Mouse (Mus musculus) kidney, embryonic 16.5 days (tissue): ENCODE results near the gene Zbtb7a. TPM values are rescaled to one million over a fixed set of nuclear protein-coding genes. Genes with fewer than 3 reads are reported as not detected.
A peak's percentile ranks its signal among the peaks of the same experiment; 100 is the strongest.

ENCODE experiments used
- ATAC-seq: fragments of 200-750 bp; cut with Nextera tagmentation; 2 replicates; pipeline ENCODE4 v1.8.0; 2017; ENCODE audit warnings: moderate TSS enrichment; ENCODE audit not compliant: low FRiP score, low TSS enrichment
- H3K27ac ChIP-seq: fragments of 300-500 bp; sonication (generic); 2 replicates; pipeline ENCODE4 v1.5.1; 2014; ENCODE audit warnings: low read length
- H3K27me3 ChIP-seq: fragments of 300-500 bp; sonication (generic); 2 replicates; pipeline ENCODE4 v1.6.1; 2014; ENCODE audit warnings: low read length, control low read depth, mixed read lengths; ENCODE audit not compliant: insufficient read depth
- H3K36me3 ChIP-seq: fragments of 300-500 bp; sonication (generic); 2 replicates; pipeline ENCODE4 v1.6.1; 2014; ENCODE audit warnings: low read length, control low read depth, mixed read lengths; ENCODE audit not compliant: insufficient read depth
- H3K4me1 ChIP-seq: fragments of 300-500 bp; sonication (generic); 2 replicates; pipeline ENCODE4 v1.6.1; 2014; ENCODE audit warnings: low read length, control low read depth, mixed read lengths; ENCODE audit not compliant: insufficient read depth
- H3K4me2 ChIP-seq: fragments of 300-500 bp; sonication (generic); replicated peaks from 2 replicates; pipeline ENCODE4 v1.6.1; 2014; ENCODE audit warnings: low read depth, low read length
- H3K4me3 ChIP-seq: fragments of 300-500 bp; sonication (generic); 2 replicates; pipeline ENCODE4 v1.5.1; 2014; ENCODE audit warnings: mild to moderate bottlenecking, low read length
- H3K9ac ChIP-seq: fragments of 300-500 bp; sonication (generic); replicated peaks from 2 replicates; pipeline ENCODE4 v1.6.1; 2014; ENCODE audit warnings: low read length
- H3K9me3 ChIP-seq: fragments of 300-500 bp; sonication (generic); 2 replicates; pipeline ENCODE4 v1.6.1; 2016; ENCODE audit warnings: low read length, control low read depth
- WGBS: fragments of 180-500 bp; shearing (Covaris S2); extraction: QIAGEN DNeasy Blood & Tissue Kit; methylation state at CpG from one replicate; pipeline ENCODE4 v1.1.7; 2014; 5-methylcytosine and 5-hydroxymethylcytosine counted together
- polyA plus RNA-seq: library from polyadenylated mRNA; unstranded; fragments of >200 nt; fragmentation: Nextera tagmentation; extraction: Ambion mirVana; gene quantifications from 2 replicates; pipeline ENCODE4 v1.2.1, GENCODE M21; 2015

Zbtb7a gene
- polyA plus RNA-seq, 1 experiment from 2014 or later, result 25.2 TPM

GRCm38 (mm10) chr10:81138821-81139528 is 4.0 kb downstream of the Zbtb7a start:
- Histone ChIP-seq H3K9ac (peak overlapping the region; percentile 91), H3K27me3 (no peaks in the 10 kb centered on the region), H3K27ac (peak overlapping the region; percentile 93), H3K4me3 (peak overlapping the region; percentile 77), H3K36me3 (peaks cover 11% of the 10 kb centered on the region), H3K4me2 (peak overlapping the region; percentile 89), H3K9me3 (no peaks in the 10 kb centered on the region), H3K4me1 (peaks cover 52% of the 10 kb centered on the region)
- WGBS, result 55% methylated on average over 11 of the region's 11 CpGs
- ATAC-seq, result no peak

DNA sequence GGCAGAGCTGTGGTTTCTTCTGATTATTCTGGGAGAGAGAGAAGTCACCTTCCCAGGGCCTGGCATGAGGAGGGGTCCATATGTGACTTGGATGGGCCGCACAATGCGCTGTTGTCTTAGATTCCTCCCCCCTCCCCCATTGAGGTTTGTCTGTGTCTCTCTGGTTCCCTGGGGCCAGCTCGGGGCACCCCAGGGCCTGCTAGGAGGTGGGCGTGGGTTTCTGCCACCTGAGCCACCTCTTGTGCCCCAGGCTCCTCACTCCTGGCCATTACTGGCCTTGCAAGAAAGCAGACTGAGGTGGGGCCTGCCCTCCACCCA is 4.5 kb downstream of the Zbtb7a start:
- Histone ChIP-seq H3K4me1 (peaks cover 47% of the 10 kb centered on the region), H3K9me3 (no peaks in the 10 kb centered on the region), H3K27me3 (no peaks in the 10 kb centered on the region), H3K9ac (peak overlapping the region; percentile 91; the same call in 1 of the 2 replicates), H3K27ac (peak overlapping the region; percentile 52; the same call in 1 of the 2 replicates), H3K4me2 (peak overlapping the region; percentile 89), H3K36me3 (peaks cover 16% of the 10 kb centered on the region), H3K4me3 (peak overlapping the region; percentile 77)
- 58% methylated on average over 4 of the region's 4 CpGs for WGBS
- no peak for ATAC-seq

DNA sequence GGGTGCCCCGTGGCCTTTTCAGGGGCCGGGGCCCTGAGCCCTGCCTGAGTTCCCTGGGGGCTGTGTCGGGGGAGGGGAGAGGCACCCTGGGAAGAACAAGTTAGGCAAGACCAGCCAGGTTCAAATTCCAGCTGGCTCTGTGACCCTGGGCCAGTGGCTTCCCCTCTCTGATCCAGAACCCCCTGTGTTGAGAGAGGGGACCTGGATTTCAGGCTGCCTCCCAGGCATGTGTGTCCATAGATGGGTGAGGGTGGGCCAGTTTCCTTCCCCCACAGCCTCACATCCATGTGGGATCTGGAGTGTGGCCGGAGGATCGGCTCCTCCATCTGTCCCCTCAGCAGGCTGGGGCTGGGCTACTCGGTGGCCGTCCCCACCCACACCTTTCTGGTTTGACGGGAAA is 5.0 kb downstream of the Zbtb7a start:
- 49% methylated on average over 8 of the region's 8 CpGs for WGBS
- Histone ChIP-seq H3K9ac (peak overlapping the region; percentile 12), H3K27me3 (no peaks in the 10 kb centered on the region), H3K4me1 (peaks cover 45% of the 10 kb centered on the region), H3K27ac (peak overlapping the region; percentile 52; the same call in 1 of the 2 replicates), H3K9me3 (no peaks in the 10 kb centered on the region), H3K4me3 (peak overlapping the region; percentile 77), H3K36me3 (peaks cover 21% of the 10 kb centered on the region), H3K4me2 (peak overlapping the region; percentile 89)
- no peak for ATAC-seq

GRCm38 (mm10) chr10:81140717-81141454 is 5.9 kb downstream of the Zbtb7a start:
- peak overlapping the region; percentile 12 for H3K9ac ChIP-seq
- no peaks in the 10 kb centered on the region for H3K9me3 ChIP-seq
- peaks cover 29% of the 10 kb centered on the region for H3K36me3 ChIP-seq
- H3K4me2 ChIP-seq, result peak overlapping the region; percentile 89
- peak overlapping the region; percentile 77 for H3K4me3 ChIP-seq
- no peak for ATAC-seq
- no peaks in the 10 kb centered on the region for H3K27me3 ChIP-seq
- peaks cover 37% of the 10 kb centered on the region for H3K4me1 ChIP-seq
- WGBS, result 44% methylated on average over 10 of the region's 10 CpGs
- peak overlapping the region; percentile 39; the same call in 1 of the 2 replicates for H3K27ac ChIP-seq

DNA sequence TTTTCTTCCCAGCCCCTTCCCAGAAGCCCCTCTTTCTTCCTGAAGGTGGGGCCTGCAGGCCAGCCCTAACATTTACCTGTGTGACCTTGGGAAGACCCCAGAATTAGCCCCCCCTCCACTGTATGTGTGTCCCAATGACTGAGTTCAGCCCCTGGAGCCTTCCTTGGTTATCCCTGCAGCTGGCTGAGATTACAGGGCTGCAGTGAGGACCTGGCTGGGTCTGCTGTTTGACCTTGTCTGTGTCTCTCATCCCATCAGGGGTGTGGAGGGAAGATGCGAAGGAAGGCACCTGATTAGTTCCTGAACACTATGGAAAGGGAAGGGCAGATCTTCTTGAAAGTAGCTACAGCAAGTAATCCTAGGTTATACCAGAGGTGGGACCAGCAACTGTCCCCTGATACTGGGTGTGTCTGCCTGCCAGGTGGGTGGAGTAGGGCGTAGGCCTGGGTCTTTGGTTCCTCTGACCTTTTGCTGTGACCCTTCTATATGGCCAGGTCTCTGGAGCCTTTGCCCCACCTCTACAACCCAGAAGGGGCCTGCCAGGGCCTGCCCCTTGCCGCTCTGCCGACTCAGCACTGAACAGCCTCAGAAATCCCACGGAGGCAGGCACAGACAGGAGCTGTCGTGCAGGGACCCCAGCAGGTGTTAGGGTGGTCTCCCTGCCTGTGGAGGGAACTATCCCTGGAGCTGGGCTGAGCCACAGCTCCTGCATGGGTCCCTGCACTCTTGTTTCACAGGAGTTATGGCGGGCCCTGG is 6.6 kb downstream of the Zbtb7a start:
- no peak overlapping the region; the same call in 1 of the 2 replicates for H3K27ac ChIP-seq
- no peak overlapping the region for H3K9ac ChIP-seq
- H3K4me1 ChIP-seq, result peaks cover 36% of the 10 kb centered on the region
- H3K27me3 ChIP-seq, result no peaks in the 10 kb centered on the region
- 77% methylated on average over 7 of the region's 7 CpGs for WGBS
- H3K4me2 ChIP-seq, result no peak overlapping the region
- H3K9me3 ChIP-seq, result no peaks in the 10 kb centered on the region
- H3K4me3 ChIP-seq, result no peak overlapping the region
- peaks cover 36% of the 10 kb centered on the region for H3K36me3 ChIP-seq
- ATAC-seq, result no peak

DNA sequence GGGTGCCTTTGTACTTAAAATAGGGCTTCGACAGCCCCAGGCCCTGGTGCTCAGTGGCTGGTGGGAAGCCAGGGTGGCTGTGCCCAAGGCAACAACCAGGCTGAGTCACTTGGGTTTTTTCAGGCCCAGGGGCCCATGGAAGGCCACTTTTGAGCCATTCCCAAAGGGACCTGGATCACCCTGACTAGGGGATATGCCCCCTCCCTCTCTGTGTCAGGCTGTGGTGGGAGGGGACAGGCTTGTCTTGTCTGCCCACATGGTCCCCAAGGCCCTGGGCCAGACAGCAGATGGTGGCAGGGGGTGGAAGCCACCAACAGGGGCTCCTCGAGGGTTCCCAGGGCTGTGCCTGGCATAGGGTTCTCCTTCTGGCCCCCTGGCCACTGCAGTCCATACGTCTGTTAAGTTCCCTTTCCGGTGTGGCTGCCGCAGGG is 7.5 kb downstream of the Zbtb7a start:
- no peaks in the 10 kb centered on the region for H3K9me3 ChIP-seq
- no peak overlapping the region for H3K27ac ChIP-seq
- no peaks in the 10 kb centered on the region for H3K27me3 ChIP-seq
- H3K4me1 ChIP-seq, result peaks cover 36% of the 10 kb centered on the region
- H3K4me2 ChIP-seq, result no peak overlapping the region
- H3K9ac ChIP-seq, result no peak overlapping the region
- ATAC-seq, result no peak
- no peak overlapping the region for H3K4me3 ChIP-seq
- peaks cover 46% of the 10 kb centered on the region for H3K36me3 ChIP-seq
- 83% methylated on average over 5 of the region's 5 CpGs for WGBS

DNA sequence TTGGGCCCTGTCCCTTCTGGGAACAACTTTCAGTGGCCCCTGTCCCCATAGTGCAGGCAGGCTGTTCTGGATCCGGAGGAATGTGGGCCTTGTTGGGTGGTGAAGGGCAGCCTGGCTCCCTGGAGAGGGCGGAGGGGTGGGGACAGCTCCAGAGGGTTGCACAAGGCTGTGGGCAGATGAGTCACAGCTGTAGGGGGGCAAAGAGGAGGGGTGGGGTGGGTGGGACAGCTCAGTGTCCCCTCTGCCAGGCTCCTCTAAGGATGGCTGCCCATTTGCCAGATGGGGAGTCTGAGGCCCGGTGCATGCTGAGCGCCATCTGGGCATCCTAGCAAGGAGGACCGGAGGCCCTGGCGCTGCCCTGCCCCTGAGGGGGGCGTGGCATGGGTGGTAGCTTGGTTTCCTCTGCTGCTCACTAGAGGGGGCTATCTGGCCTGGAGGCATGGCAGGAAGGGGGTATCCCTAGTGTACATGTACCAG is 8.2 kb downstream of the Zbtb7a start:
- 90% methylated on average over 7 of the region's 7 CpGs for WGBS
- no peak overlapping the region for H3K4me3 ChIP-seq
- no peaks in the 10 kb centered on the region for H3K27me3 ChIP-seq
- H3K4me2 ChIP-seq, result no peak overlapping the region
- H3K27ac ChIP-seq, result no peak overlapping the region
- peaks cover 52% of the 10 kb centered on the region for H3K36me3 ChIP-seq
- H3K9me3 ChIP-seq, result no peaks in the 10 kb centered on the region
- no peak overlapping the region for H3K9ac ChIP-seq
- no peak for ATAC-seq
- peaks cover 36% of the 10 kb centered on the region for H3K4me1 ChIP-seq

DNA sequence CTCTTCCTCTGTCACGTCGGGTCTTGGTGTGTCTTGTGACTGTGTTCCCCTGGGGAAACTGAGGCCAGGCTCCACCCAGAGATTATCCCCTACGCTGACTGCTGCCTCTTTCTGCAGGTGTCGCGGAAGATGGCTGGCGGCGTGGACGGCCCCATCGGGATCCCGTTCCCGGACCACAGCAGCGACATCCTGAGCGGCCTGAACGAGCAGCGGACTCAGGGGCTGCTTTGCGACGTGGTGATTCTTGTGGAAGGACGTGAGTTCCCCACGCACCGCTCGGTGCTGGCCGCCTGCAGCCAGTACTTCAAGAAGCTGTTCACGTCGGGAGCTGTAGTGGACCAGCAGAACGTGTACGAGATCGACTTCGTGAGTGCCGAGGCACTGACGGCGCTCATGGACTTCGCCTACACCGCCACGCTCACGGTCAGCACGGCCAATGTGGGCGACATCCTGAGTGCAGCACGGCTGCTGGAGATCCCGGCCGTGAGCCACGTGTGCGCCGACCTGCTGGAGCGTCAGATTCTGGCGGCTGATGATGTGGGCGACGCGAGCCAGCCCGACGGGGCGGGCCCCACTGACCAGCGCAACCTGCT is 8.9 kb downstream of the Zbtb7a start:
- WGBS, result 94% methylated on average over 52 of the region's 52 CpGs
- Histone ChIP-seq H3K4me1 (peaks cover 31% of the 10 kb centered on the region), H3K27ac (no peak overlapping the region), H3K9me3 (no peaks in the 10 kb centered on the region), H3K27me3 (no peaks in the 10 kb centered on the region), H3K9ac (no peak overlapping the region), H3K36me3 (peaks cover 59% of the 10 kb centered on the region), H3K4me3 (no peak overlapping the region), H3K4me2 (no peak overlapping the region)
- ATAC-seq, result no peak

DNA sequence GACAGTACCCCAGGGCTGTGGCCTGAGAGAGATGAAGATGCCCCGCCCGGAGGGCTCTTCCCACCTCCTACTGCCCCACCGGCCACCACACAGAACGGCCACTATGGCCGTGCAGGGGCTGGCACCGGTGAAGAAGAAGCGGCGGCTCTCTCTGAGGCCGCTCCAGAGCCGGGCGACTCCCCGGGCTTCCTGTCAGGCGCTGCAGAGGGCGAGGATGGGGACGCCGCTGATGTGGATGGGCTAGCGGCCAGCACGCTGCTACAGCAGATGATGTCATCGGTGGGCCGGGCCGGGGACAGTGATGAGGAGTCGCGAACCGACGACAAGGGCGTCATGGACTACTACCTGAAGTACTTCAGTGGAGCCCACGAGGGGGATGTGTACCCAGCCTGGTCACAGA is 9.6 kb downstream of the Zbtb7a start:
- Histone ChIP-seq H3K27me3 (no peaks in the 10 kb centered on the region), H3K36me3 (peaks cover 64% of the 10 kb centered on the region), H3K4me2 (no peak overlapping the region), H3K27ac (no peak overlapping the region), H3K9me3 (no peaks in the 10 kb centered on the region), H3K4me1 (peaks cover 24% of the 10 kb centered on the region), H3K4me3 (no peak overlapping the region), H3K9ac (no peak overlapping the region)
- WGBS, result 90% methylated on average over 27 of the region's 27 CpGs
- ATAC-seq, result no peak
